Mouse (Mus musculus): ENCODE measurements around the gene Pi16.

- TF ChIP-seq EP300 (IDR thresholded peaks at IDR 0.05; ENCODE audit: insufficient read depth, low read depth, low read length) (no peak), POLR2A (IDR thresholded peaks at IDR 0.05; ENCODE audit: insufficient read depth, low read depth, low read length) (no peak), CTCF (IDR thresholded peaks at IDR 0.05) (no peak)
Observed at GRCm38 (mm10) chr17:29327691-29328090, 10.2 kb downstream of the Pi16 start.
